Mouse (Mus musculus) Patski (cell line): Measurements from ENCODE around the gene Plch1. TPM values are rescaled to one million over a fixed set of nuclear protein-coding genes. Genes with fewer than 3 reads are reported as not detected.

Experiments
- ATAC-seq: fragments of 100-300 bp; one replicate; pipeline ENCODE4 v1.8.0; 2021
- CTCF ChIA-PET: fragments of 350-600 bp; sonication (Branson Sonifier 250); formaldehyde crosslinking; loops from one replicate; lab custom pipeline; 2022; ENCODE audit warnings: inconsistent platforms; lab: Charles Lee
- POLR2A ChIA-PET: fragments of 350-600 bp; sonication (Branson Sonifier 250); formaldehyde crosslinking; loops from one replicate; lab custom pipeline; 2022; ENCODE audit warnings: antibody characterized with exemption, inconsistent platforms; lab: Charles Lee
- DNase-seq: peaks from one replicate; pipeline ENCODE4 v3.0.0-alpha.2; 2011; ENCODE audit warnings: low read depth, low spot score
- H3K27me3 ChIP-seq: fragments of 371-371 bp; one replicate; pipeline ENCODE4 v1.5.1; 2021
- CTCF ChIP-seq: fragments of 100-300 bp; IDR thresholded peaks from one replicate; pipeline ENCODE4 v1.5.1; 2021
- in situ Hi-C: fragments of 300-500 bp; cut with MboI; formaldehyde crosslinking; loops from 3 replicates; pipeline ENCODE4 v1.11.1; 2018; ENCODE audit warnings: low pct_unique_long_range_greater_than_20kb, mixed read lengths
- polyA plus RNA-seq: library from polyadenylated mRNA; unstranded; gene quantifications from one replicate; pipeline ENCODE4 v1.2.3, GENCODE M21; 2021

Gene Plch1
- polyA plus RNA-seq, 1 experiment from 2014 or later, result 18.4 TPM

- ATAC-seq, result peak; percentile 82
- in situ Hi-C loops, result loop anchor here (25.0 kb wide), 1 partner anchor 586 kb away; no protein-coding TSS in a partner anchor
- peak; percentile 73 for DNase-seq
- ChIA-PET POLR2A (interaction anchor here (0.7 to 1.4 kb wide), 2 partner anchors 8 to 15 kb away, joined by 3 read pairs; no protein-coding TSS in a partner anchor), CTCF (interaction anchor here (1.2 to 2.2 kb wide), 7 partner anchors 9 to 343 kb away, joined by 4 to 14 read pairs (median 5); partner anchors contain the start of gene E130311K13Rik)
- no peak for TF ChIP-seq CTCF
- H3K27me3 ChIP-seq, result no peaks in the 10 kb centered on the region
Measured at GRCm38 (mm10) chr3:63898581-63899308, 527 bp downstream of the Plch1 start.

- DNase-seq, result no peak
- ATAC-seq, result no peak
- in situ Hi-C loops, result loop anchor here (25.0 kb wide), 1 partner anchor 585 kb away; no protein-coding TSS in a partner anchor
- no peak for TF ChIP-seq CTCF
- ChIA-PET CTCF (interaction anchor here (0.9 to 2.2 kb wide), 7 partner anchors 9 to 341 kb away, joined by 3 to 14 read pairs (median 5); no protein-coding TSS in a partner anchor), POLR2A (interaction anchor here (0.6 to 1.4 kb wide), 2 partner anchors 10 to 334 kb away, joined by 3 to 4 read pairs; no protein-coding TSS in a partner anchor)
- no peaks in the 10 kb centered on the region for H3K27me3 ChIP-seq
Measured at GRCm38 (mm10) chr3:63897177-63897576, 2.1 kb downstream of the Plch1 start.

GRCm38 (mm10) chr3:63896303-63896702, 3.0 kb downstream of the Plch1 start:
- in situ Hi-C loops, result loop anchor here (25.0 kb wide), 1 partner anchor 584 kb away; no protein-coding TSS in a partner anchor

GRCm38 (mm10) chr3:63895786-63896185, 3.5 kb downstream of the Plch1 start:
- POLR2A ChIA-PET, result interaction anchor here (0.6 kb wide), 1 partner anchor 35 kb away, joined by 4 read pairs; no protein-coding TSS in a partner anchor
- in situ Hi-C loops, result loop anchor here (25.0 kb wide), 1 partner anchor 583 kb away; no protein-coding TSS in a partner anchor
- CTCF ChIA-PET, result interaction anchor here (0.8 to 1.9 kb wide), 5 partner anchors 8 to 27 kb away, joined by 3 to 4 read pairs (median 4); no protein-coding TSS in a partner anchor
- no peak for TF ChIP-seq CTCF
- no peaks in the 10 kb centered on the region for H3K27me3 ChIP-seq
- ATAC-seq (no peak), DNase-seq (no peak)

More at GRCm38 (mm10) chr3:63896303-63896702, 3.0 kb downstream of the Plch1 start:
- ChIA-PET CTCF (interaction anchor here (0.8 to 1.9 kb wide), 5 partner anchors 8 to 27 kb away, joined by 3 to 4 read pairs (median 4); no protein-coding TSS in a partner anchor), POLR2A (interaction anchor here (0.6 kb wide), 1 partner anchor 34 kb away, joined by 4 read pairs; no protein-coding TSS in a partner anchor)
- no peaks in the 10 kb centered on the region for H3K27me3 ChIP-seq
- ATAC-seq (no peak), DNase-seq (no peak)
- TF ChIP-seq CTCF, result no peak

- ATAC-seq (peak; percentile 83), DNase-seq (peak; percentile 77)
- CTCF ChIA-PET, result interaction anchor here (0.8 to 4.1 kb wide), 5 partner anchors 15 to 1369 kb away, joined by 3 to 27 read pairs (median 8); no protein-coding TSS in a partner anchor
- POLR2A ChIA-PET, result interaction anchor here (0.6 kb wide), 1 partner anchor 66 kb away, joined by 5 read pairs; no protein-coding TSS in a partner anchor
- in situ Hi-C loops, result loop anchor here (25.0 kb wide), 1 partner anchor 581 kb away; no protein-coding TSS in a partner anchor
- H3K27me3 ChIP-seq, result no peaks in the 10 kb centered on the region
- TF ChIP-seq CTCF, result no peak
Measured at GRCm38 (mm10) chr3:63893677-63894076, 5.6 kb downstream of the Plch1 start.

- in situ Hi-C loops, result loop anchor here (25.0 kb wide), 1 partner anchor 580 kb away; no protein-coding TSS in a partner anchor
- CTCF ChIA-PET, result interaction anchor here (0.8 to 4.1 kb wide), 7 partner anchors 8 to 296 kb away, joined by 3 to 27 read pairs (median 3); no protein-coding TSS in a partner anchor
- DNase-seq (no peak), ATAC-seq (no peak)
- no peak for TF ChIP-seq CTCF
- POLR2A ChIA-PET, result interaction anchor here (0.7 to 1.3 kb wide), 3 partner anchors 12 to 172 kb away, joined by 3 to 5 read pairs (median 4); no protein-coding TSS in a partner anchor
- H3K27me3 ChIP-seq, result no peaks in the 10 kb centered on the region
Measured at GRCm38 (mm10) chr3:63892154-63892553, 7.1 kb downstream of the Plch1 start.

- POLR2A ChIA-PET, result no interaction called here
- DNase-seq, result no peak
- H3K27me3 ChIP-seq, result no peaks in the 10 kb centered on the region
- in situ Hi-C loops, result loop anchor here (25.0 kb wide), 1 partner anchor 569 kb away; no protein-coding TSS in a partner anchor
- TF ChIP-seq CTCF, result no peak
- CTCF ChIA-PET, result interaction anchor here (1.2 to 5.0 kb wide), 3 partner anchors 10 to 12 kb away, joined by 3 to 27 read pairs (median 3); no protein-coding TSS in a partner anchor
- ATAC-seq, result no peak
Measured at GRCm38 (mm10) chr3:63881065-63881464, 18.2 kb downstream of the Plch1 start.

- H3K27me3 ChIP-seq, result no peaks in the 10 kb centered on the region
- DNase-seq (no peak), ATAC-seq (no peak)
- CTCF ChIA-PET, result interaction anchor here (0.6 to 5.0 kb wide), 8 partner anchors 10 to 324 kb away, joined by 3 to 27 read pairs (median 4); no protein-coding TSS in a partner anchor
- POLR2A ChIA-PET, result interaction anchor here (0.5 to 0.6 kb wide), 2 partner anchors 13 to 48 kb away, joined by 3 to 4 read pairs; no protein-coding TSS in a partner anchor
- no peak for TF ChIP-seq CTCF
- in situ Hi-C loops, result loop anchor here (25.0 kb wide), 1 partner anchor 567 kb away; no protein-coding TSS in a partner anchor
Measured at GRCm38 (mm10) chr3:63878995-63879666, 20.1 kb downstream of the Plch1 start.

GRCm38 (mm10) chr3:63872818-63873217, 26.5 kb downstream of the Plch1 start:
- no peak for DNase-seq
- TF ChIP-seq CTCF, result no peak
- H3K27me3 ChIP-seq, result no peaks in the 10 kb centered on the region
- CTCF ChIA-PET, result interaction anchor here (1.3 kb wide), 1 partner anchor 310 kb away, joined by 3 read pairs; no protein-coding TSS in a partner anchor
- in situ Hi-C loops, result loop anchor here (25.0 kb wide), 2 partner anchors 914 to 1336 kb away; no protein-coding TSS in a partner anchor
- no peak for ATAC-seq
- POLR2A ChIA-PET, result no interaction called here
